ENCODE assay signal across 8 mouse cellular contexts in genomic region chr14:57104106-57105023, GRCm38 (mm10). TPM values are rescaled to one million over a fixed set of nuclear protein-coding genes. Genes with fewer than 3 reads are reported as not detected.
DNase-seq lines count a peak whose midpoint lies in the region; ATAC-seq and TF ChIP-seq lines count a peak whose summit lies in the region.

Gene Gjb2 (minus strand): TSS chr14:57104702.

- under 1% methylated on average over 100 of the region's 101 CpGs for whole genome bisulfite sequencing in heart, embryonic 14.5 days
- WGBS in kidney, embryonic 16.5 days = under 1% methylated on average over 94 of the region's 101 CpGs
- under 1% methylated on average over 98 of the region's 101 CpGs for WGBS in liver, embryonic 14.5 days (ENCODE audit: insufficient replicate concordance)
- under 1% methylated on average over 100 of the region's 101 CpGs for WGBS in neural tube, embryonic 13.5 days

- H3K9ac ChIP-seq in heart, embryonic 14.5 days (ENCODE audit: low read length) = peak within 1 kb of the TSS; percentile 67
- peak within 1 kb of the TSS; percentile 60 for H3K9ac ChIP-seq in kidney, embryonic 16.5 days (replicated peaks; ENCODE audit: low read length)
- H3K9ac ChIP-seq in liver, embryonic 14.5 days (replicated peaks) = peak within 1 kb of the TSS; percentile 54
- peak within 1 kb of the TSS; percentile 69 for H3K9ac ChIP-seq in neural tube, embryonic 13.5 days

- H3K4me2 ChIP-seq in heart, embryonic 14.5 days (ENCODE audit: low read length) = peak within 1 kb of the TSS; percentile 100
- peak within 1 kb of the TSS; percentile 98 for H3K4me2 ChIP-seq in kidney, embryonic 16.5 days (replicated peaks; ENCODE audit: low read depth, low read length)
- H3K4me2 ChIP-seq in liver, embryonic 14.5 days (ENCODE audit: low read depth) = peak within 1 kb of the TSS; percentile 65
- H3K4me2 ChIP-seq in neural tube, embryonic 13.5 days = peak within 1 kb of the TSS; percentile 100

- no peaks in the 10 kb centered on the region for H3K9me3 ChIP-seq in heart, embryonic 14.5 days (ENCODE audit: control insufficient read depth, low read length)
- no peaks in the 10 kb centered on the region for H3K9me3 ChIP-seq in kidney, embryonic 16.5 days (ENCODE audit: low read length)
- H3K9me3 ChIP-seq in liver, embryonic 14.5 days (ENCODE audit: control insufficient read depth, low read length) = no peaks in the 10 kb centered on the region
- H3K9me3 ChIP-seq in neural tube, embryonic 13.5 days = no peaks in the 10 kb centered on the region

- TF ChIP-seq EP300 in liver, embryonic 14.5 days (IDR thresholded peaks at IDR 0.05; ENCODE audit: low read depth) = no peak

- TF ChIP-seq CTCF in liver, embryonic 14.5 days (IDR thresholded peaks at IDR 0.05; ENCODE audit: low read depth) = no peak

- peaks cover 67% of the 10 kb centered on the region for H3K27me3 ChIP-seq in heart, embryonic 14.5 days (ENCODE audit: control insufficient read depth, insufficient read depth, low read length)
- H3K27me3 ChIP-seq in kidney, embryonic 16.5 days (ENCODE audit: insufficient read depth, low read length) = peaks cover 56% of the 10 kb centered on the region
- peaks cover 39% of the 10 kb centered on the region for H3K27me3 ChIP-seq in liver, embryonic 14.5 days (ENCODE audit: control insufficient read depth, insufficient read depth, low read length)
- H3K27me3 ChIP-seq in neural tube, embryonic 13.5 days = peaks cover 69% of the 10 kb centered on the region

- no peak within 1 kb of the TSS for H3K27ac ChIP-seq in heart, embryonic 14.5 days (replicated peaks in 1 of 2; ENCODE audit: control insufficient read depth in 1 of 2, insufficient read depth in 1 of 2, low read depth in 2 of 2, low read length in 2 of 2)
- no peak within 1 kb of the TSS for H3K27ac ChIP-seq in kidney, embryonic 16.5 days (ENCODE audit: low read length)
- H3K27ac ChIP-seq in liver, embryonic 14.5 days = no peak within 1 kb of the TSS
- no peak within 1 kb of the TSS for H3K27ac ChIP-seq in neural tube, embryonic 13.5 days (replicated peaks)

- no peaks in the 10 kb centered on the region for H3K36me3 ChIP-seq in heart, embryonic 14.5 days (ENCODE audit: control insufficient read depth, insufficient read depth, low read length)
- no peaks in the 10 kb centered on the region for H3K36me3 ChIP-seq in kidney, embryonic 16.5 days (ENCODE audit: insufficient read depth, low read length)
- no peaks in the 10 kb centered on the region for H3K36me3 ChIP-seq in liver, embryonic 14.5 days (replicated peaks; ENCODE audit: control insufficient read depth, insufficient read depth, low read depth)
- no peaks in the 10 kb centered on the region for H3K36me3 ChIP-seq in neural tube, embryonic 13.5 days

- peak within 1 kb of the TSS; percentile 54 to 72 for H3K4me3 ChIP-seq in heart, embryonic 14.5 days (ENCODE audit: control insufficient read depth in 1 of 2, insufficient read depth in 1 of 2, low read depth in 1 of 2, low read length in 2 of 2)
- H3K4me3 ChIP-seq in kidney, embryonic 16.5 days (ENCODE audit: low read length) = peak within 1 kb of the TSS; percentile 62
- peak within 1 kb of the TSS; percentile 39 to 59 for H3K4me3 ChIP-seq in liver, embryonic 14.5 days (ENCODE audit: insufficient read depth in 1 of 2, low read depth in 2 of 2, low read length in 2 of 2)
- peak within 1 kb of the TSS; percentile 56 for H3K4me3 ChIP-seq in neural tube, embryonic 13.5 days

- peak; percentile 39; the same call in 1 of the 2 replicates for ATAC-seq in heart, embryonic 14.5 days (ENCODE audit: insufficient number of reproducible peaks, insufficient read depth, low FRiP score, low read depth)
- peak; percentile 79 for ATAC-seq in kidney, embryonic 16.5 days (ENCODE audit: low FRiP score, low TSS enrichment)
- ATAC-seq in liver, embryonic 14.5 days (ENCODE audit: insufficient read depth) = peak; percentile 73
- ATAC-seq in neural tube, embryonic 13.5 days (ENCODE audit: low read depth) = peak; percentile 79

- peak; percentile 5 to 23 for DNase-seq in heart, adult 18-20 months
- DNase-seq in heart, adult 8-10 months (ENCODE audit: low spot score) = no peak
- peak; percentile 21 to 38 for DNase-seq in cerebellum, postnatal 14 days
- DNase-seq in liver, embryonic 14.5 days (ENCODE audit: low read depth in 3 of 3, low spot score in 3 of 3) = no peak
- DNase-seq in urinary bladder, postnatal 14 days (ENCODE audit: low spot score) = peak; percentile 59

- H3K4me1 ChIP-seq in heart, embryonic 14.5 days (ENCODE audit: control insufficient read depth in 2 of 2, insufficient read depth in 2 of 2, low read length in 2 of 2) = peaks cover 0 to 4% of the 10 kb centered on the region in 2 experiments; a peak in 1 of 4 replicates
- peaks cover 13% of the 10 kb centered on the region; the same call in 1 of the 2 replicates for H3K4me1 ChIP-seq in kidney, embryonic 16.5 days (ENCODE audit: insufficient read depth, low read length)
- peaks cover 0 to 2% of the 10 kb centered on the region in 2 experiments; a peak in 1 of 4 replicates for H3K4me1 ChIP-seq in liver, embryonic 14.5 days (replicated peaks; ENCODE audit: control insufficient read depth in 2 of 2, insufficient read depth in 2 of 2, low read length in 1 of 2)
- peaks cover 23% of the 10 kb centered on the region for H3K4me1 ChIP-seq in neural tube, embryonic 13.5 days (replicated peaks)

RNA-seq across cellular contexts. Expression of gene Gjb2, which starts in this region (rescaled TPM):
- under 1 TPM in 1 of 2 experiments, not detected in 1; 0.15 TPM for total RNA-seq in heart, adult 18-20 months (2021)
- not detected for total RNA-seq in heart, adult 8-10 months (2022)
- 0.08 TPM in 1 of 2 replicates, not detected in the other for polyA plus RNA-seq in heart, embryonic 14.5 days (2014; fragmentation: Nextera tagmentation; extraction: Ambion mirVana)
- polyA plus RNA-seq in kidney, embryonic 16.5 days (2015; fragmentation: Nextera tagmentation; extraction: Ambion mirVana) = 6.3 and 6.7 TPM in 2 replicates
- 3.3 and 4.9 TPM in 2 replicates for polyA plus RNA-seq in liver, embryonic 14.5 days (2012; rRNA removed)
- 11.2 and 11.7 TPM in 2 replicates for polyA plus RNA-seq in liver, embryonic 14.5 days (2014; fragmentation: Nextera tagmentation; extraction: Ambion mirVana)
- 16.0 and 19.8 TPM in 2 replicates for polyA plus RNA-seq in neural tube, embryonic 13.5 days (2015; fragmentation: Nextera tagmentation; extraction: Ambion mirVana)

Comparison
In these comparisons a context has a peak if more than half of its experiments do, and no peak if none do; other contexts are left out.
1. Peak in DNase-seq in heart, adult 18-20 months; RNA of the gene not detected or under 1 TPM.
2. Peak in ATAC-seq, H3K4me3 ChIP-seq, H3K9ac ChIP-seq and H3K4me2 ChIP-seq in heart, embryonic 14.5 days; RNA of the gene not detected or under 1 TPM.
3. DNase-seq: peak in cerebellum, postnatal 14 days (2 of 2) and urinary bladder, postnatal 14 days (single experiment); none in heart, adult 8-10 months (single experiment) and liver, embryonic 14.5 days (0 of 3).
4. Peak in every context shown above with its lines, with median percentiles within 50 percentile points of each other: ATAC-seq, H3K4me2 ChIP-seq, H3K4me3 ChIP-seq and H3K9ac ChIP-seq.